In the genomic region with DNA sequence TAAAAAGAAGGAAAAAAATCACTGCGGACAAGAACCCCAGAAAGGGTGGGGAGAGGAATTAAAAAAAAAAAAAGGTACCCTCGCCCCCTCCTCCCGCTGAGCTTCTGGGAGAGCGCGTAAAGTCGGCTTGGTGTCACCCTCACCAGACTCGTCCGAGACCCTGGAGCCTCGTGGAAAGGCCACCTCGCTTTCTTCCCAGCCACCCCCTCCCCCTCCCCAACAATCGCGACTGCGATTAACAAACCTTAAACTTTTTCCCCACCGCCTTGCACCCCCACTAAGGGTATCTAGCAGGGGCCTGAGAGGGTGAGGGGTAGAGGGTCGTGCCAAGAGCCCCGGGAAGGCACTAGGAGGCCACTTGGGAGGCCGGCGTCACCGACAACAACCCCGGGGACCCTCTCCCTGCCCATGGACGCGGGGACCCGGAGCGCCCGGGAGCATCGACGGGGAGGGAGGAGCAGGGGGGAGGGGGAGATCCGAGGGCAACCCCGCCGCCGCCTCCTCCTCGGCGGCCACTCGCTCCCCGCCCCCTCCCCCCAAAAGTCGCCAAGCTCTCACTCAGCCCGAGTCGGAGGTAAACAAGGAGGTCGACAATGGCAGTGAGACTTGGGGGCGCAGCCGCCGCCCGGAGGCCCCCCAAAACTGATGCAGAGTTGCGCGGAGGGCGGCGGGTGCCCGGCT, we compare ENCODE assay signal across 8 mouse cellular contexts. TPM values are rescaled to one million over a fixed set of nuclear protein-coding genes. Genes with fewer than 3 reads are reported as not detected.
DNase-seq lines count a peak whose midpoint lies in the region; ATAC-seq and TF ChIP-seq lines count a peak whose summit lies in the region.

No protein-coding gene starts in this region.

- H3K9me3 ChIP-seq in ES-Bruce4 (replicated peaks; ENCODE audit: control insufficient read depth, insufficient read depth, low read length, poor library complexity, severe bottlenecking) = no peaks in the 10 kb centered on the region
- no peaks in the 10 kb centered on the region for H3K9me3 ChIP-seq in heart, embryonic 14.5 days (ENCODE audit: control insufficient read depth, low read length)
- H3K9me3 ChIP-seq in limb, embryonic 14.5 days (ENCODE audit: control insufficient read depth, low read length) = no peaks in the 10 kb centered on the region

- no peak for TF ChIP-seq EP300 in ES-Bruce4 (IDR thresholded peaks at IDR 0.05; ENCODE audit: insufficient read depth, low read depth, low read length)

- H3K9ac ChIP-seq in ES-Bruce4 (ENCODE audit: low read depth, poor library complexity, severe bottlenecking) = peak overlapping the region; percentile 97
- H3K9ac ChIP-seq in heart, embryonic 14.5 days (ENCODE audit: low read length) = peak overlapping the region; percentile 89
- peak overlapping the region; percentile 81 for H3K9ac ChIP-seq in limb, embryonic 14.5 days (ENCODE audit: low read depth, low read length, severe bottlenecking)

- H3K27me3 ChIP-seq in ES-Bruce4 (ENCODE audit: control insufficient read depth, insufficient read depth, low read length, poor library complexity, severe bottlenecking) = 0 out of 2 replicates have a peak, but pooled peaks cover 4% of the 10 kb centered on the region
- no peaks in the 10 kb centered on the region for H3K27me3 ChIP-seq in heart, embryonic 14.5 days (ENCODE audit: control insufficient read depth, insufficient read depth, low read length)
- H3K27me3 ChIP-seq in limb, embryonic 14.5 days (ENCODE audit: control insufficient read depth, insufficient read depth, low read length) = peaks cover 10% of the 10 kb centered on the region

- no peak overlapping the region for H3K27ac ChIP-seq in ES-Bruce4 (ENCODE audit: insufficient read depth, low read length)
- H3K27ac ChIP-seq in heart, embryonic 14.5 days (replicated peaks in 1 of 2; ENCODE audit: control insufficient read depth in 1 of 2, insufficient read depth in 1 of 2, low read depth in 2 of 2, low read length in 2 of 2) = peak overlapping the region; percentile 79 to 93
- H3K27ac ChIP-seq in limb, embryonic 14.5 days (replicated peaks; ENCODE audit: low read depth, low read length) = peak overlapping the region; percentile 55
- H3K27ac ChIP-seq in olfactory bulb, adult 2 months (ENCODE audit: insufficient read depth, low read depth, low read length) = no peak overlapping the region

- TF ChIP-seq CTCF in ES-Bruce4 (IDR thresholded peaks at IDR 0.05; ENCODE audit: low read depth, low read length) = no peak
- TF ChIP-seq CTCF in olfactory bulb, adult 2 months (IDR thresholded peaks at IDR 0.05; ENCODE audit: insufficient read depth, low read depth, low read length) = no peak

- peak; percentile 55 for ATAC-seq in heart, embryonic 14.5 days (ENCODE audit: insufficient number of reproducible peaks, insufficient read depth, low FRiP score, low read depth)
- peak; percentile 31; the same call in 1 of the 2 replicates for ATAC-seq in limb, embryonic 14.5 days (ENCODE audit: low FRiP score, low read depth)

- H3K4me2 ChIP-seq in heart, embryonic 14.5 days (ENCODE audit: low read length) = peak overlapping the region; percentile 70
- H3K4me2 ChIP-seq in limb, embryonic 14.5 days (replicated peaks; ENCODE audit: low read depth, low read length, severe bottlenecking) = peak overlapping the region; percentile 88

- peak; percentile 94 for DNase-seq in heart, adult 11 months
- DNase-seq in heart, adult 8-10 months (ENCODE audit: low spot score) = no peak
- DNase-seq in cerebellum, postnatal 36 days = peak; percentile 15 to 33
- no peak for DNase-seq in limb, embryonic 14.5 days (ENCODE audit: low spot score)
- DNase-seq in left cerebral cortex, adult 8-10 months (ENCODE audit: low spot score in 2 of 2) = no peak

- peak overlapping the region; percentile 68 for H3K4me3 ChIP-seq in ES-Bruce4 (ENCODE audit: low read depth, low read length)
- H3K4me3 ChIP-seq in heart, embryonic 14.5 days (ENCODE audit: control insufficient read depth in 1 of 2, insufficient read depth in 1 of 2, low read depth in 1 of 2, low read length in 2 of 2) = peak overlapping the region; percentile 93 to 96
- peak overlapping the region; percentile 80 for H3K4me3 ChIP-seq in limb, embryonic 14.5 days (replicated peaks; ENCODE audit: low read length)
- peak overlapping the region; percentile 97 for H3K4me3 ChIP-seq in olfactory bulb, adult 2 months (ENCODE audit: insufficient read depth, low read depth, low read length)

- under 1% methylated on average over 40 of the region's 48 CpGs for WGBS in heart, embryonic 14.5 days
- under 1% methylated on average over 29 of the region's 48 CpGs for WGBS in limb, embryonic 14.5 days
- under 1% methylated on average over 41 of the region's 48 CpGs for WGBS in olfactory bulb, adult 2 months

- no peaks in the 10 kb centered on the region for H3K36me3 ChIP-seq in ES-Bruce4 (ENCODE audit: control insufficient read depth, insufficient read depth, low read length, poor library complexity, severe bottlenecking)
- H3K36me3 ChIP-seq in heart, embryonic 14.5 days (ENCODE audit: control insufficient read depth, insufficient read depth, low read length) = peaks cover 5% of the 10 kb centered on the region
- H3K36me3 ChIP-seq in limb, embryonic 14.5 days (ENCODE audit: control insufficient read depth, insufficient read depth, low read length) = no peaks in the 10 kb centered on the region

- TF ChIP-seq POLR2A in ES-Bruce4 (IDR thresholded peaks at IDR 0.05; ENCODE audit: insufficient read depth, low read length) = no peak
- no peak for TF ChIP-seq POLR2A in limb, embryonic 14.5 days (IDR thresholded peaks at IDR 0.05; ENCODE audit: borderline replicate concordance, extremely low read depth, insufficient read depth, insufficient read length)
- no peak for TF ChIP-seq POLR2A in olfactory bulb, adult 2 months (IDR thresholded peaks at IDR 0.05; ENCODE audit: insufficient read depth, low read depth, low read length)

- no peaks in the 10 kb centered on the region for H3K4me1 ChIP-seq in ES-Bruce4 (ENCODE audit: control insufficient read depth, insufficient read depth, low read length)
- peaks cover 0 to 7% of the 10 kb centered on the region in 2 experiments; a peak in 1 of 4 replicates for H3K4me1 ChIP-seq in heart, embryonic 14.5 days (ENCODE audit: control insufficient read depth in 2 of 2, insufficient read depth in 2 of 2, low read length in 2 of 2)
- peaks cover 2% of the 10 kb centered on the region; the same call in 1 of the 2 replicates for H3K4me1 ChIP-seq in limb, embryonic 14.5 days (ENCODE audit: control insufficient read depth, insufficient read depth, low read length)
- H3K4me1 ChIP-seq in olfactory bulb, adult 2 months (ENCODE audit: control insufficient read depth, insufficient read depth, low read length) = no peaks in the 10 kb centered on the region

RNA-seq across cellular contexts. Expression of gene Satb1, which starts 20.7 kb away (rescaled TPM):
- 10 to 100 TPM; 24.0 to 29.1 (median 26.7) TPM for total RNA-seq in heart, adult 8-10 months (2022)
- polyA plus RNA-seq in ES-Bruce4 (2011; ENCODE audit: insufficient read depth, insufficient read length, low read depth, missing spikeins) = 13.4 and 13.8 TPM in 2 replicates
- 11.7 and 12.2 TPM in 2 replicates for polyA plus RNA-seq in heart, embryonic 14.5 days (2014; fragmentation: Nextera tagmentation; extraction: Ambion mirVana)
- 22.9 and 25.3 TPM in 2 replicates for polyA plus RNA-seq in limb, embryonic 14.5 days (2012; rRNA removed)
- polyA plus RNA-seq in limb, embryonic 14.5 days (2014; fragmentation: Nextera tagmentation; extraction: Ambion mirVana) = 22.4 TPM in 2 replicates
- 495 and 851 TPM in 2 replicates for polyA plus RNA-seq in olfactory bulb, adult 2 months (2012; ENCODE audit: insufficient read depth, insufficient read length, low replicate concordance, missing spikeins)
- total RNA-seq in left cerebral cortex, adult 8-10 months (2022) = 100 to 1,000 TPM; 108 to 134 (median 114) TPM

Comparison
In these comparisons a context has a peak if more than half of its experiments do, and no peak if none do; other contexts are left out.
1. DNase-seq: peak in heart, adult 11 months (single experiment) and cerebellum, postnatal 36 days (2 of 2); none in heart, adult 8-10 months (single experiment), limb, embryonic 14.5 days (single experiment) and left cerebral cortex, adult 8-10 months (0 of 2).
2. H3K27ac ChIP-seq: peak in heart, embryonic 14.5 days (2 of 2) and limb, embryonic 14.5 days (single experiment); none in ES-Bruce4 (single experiment) and olfactory bulb, adult 2 months (single experiment).
3. RNA of gene Satb1, which starts 20.7 kb away (polyA plus RNA-seq): 495 to 851 TPM in olfactory bulb, adult 2 months; 22.4 to 25.3 TPM in limb, embryonic 14.5 days, 13.4 to 13.8 TPM in ES-Bruce4 and 11.7 to 12.2 TPM in heart, embryonic 14.5 days; every median in the first group is over 10 times any median in the second.
4. Peak in every context shown above with its lines, with median percentiles within 50 percentile points of each other: H3K4me3 ChIP-seq and H3K9ac ChIP-seq.